Mouse (Mus musculus) ovary, postnatal 14 days (tissue): ENCODE data around the gene Wnt6.
A peak's percentile ranks its signal among the peaks of the same experiment; 100 is the strongest.
"Not testable (repeated sequence)": the region's sequence is repeated elsewhere in the genome, so short reads cannot be mapped to it uniquely, and the experiment has no call there.

ENCODE experiments used
- DNase-seq: peaks from one replicate; pipeline ENCODE4 v3.0.0; 2022; ENCODE audit warnings: low spot score

The Wnt6 gene

DNA sequence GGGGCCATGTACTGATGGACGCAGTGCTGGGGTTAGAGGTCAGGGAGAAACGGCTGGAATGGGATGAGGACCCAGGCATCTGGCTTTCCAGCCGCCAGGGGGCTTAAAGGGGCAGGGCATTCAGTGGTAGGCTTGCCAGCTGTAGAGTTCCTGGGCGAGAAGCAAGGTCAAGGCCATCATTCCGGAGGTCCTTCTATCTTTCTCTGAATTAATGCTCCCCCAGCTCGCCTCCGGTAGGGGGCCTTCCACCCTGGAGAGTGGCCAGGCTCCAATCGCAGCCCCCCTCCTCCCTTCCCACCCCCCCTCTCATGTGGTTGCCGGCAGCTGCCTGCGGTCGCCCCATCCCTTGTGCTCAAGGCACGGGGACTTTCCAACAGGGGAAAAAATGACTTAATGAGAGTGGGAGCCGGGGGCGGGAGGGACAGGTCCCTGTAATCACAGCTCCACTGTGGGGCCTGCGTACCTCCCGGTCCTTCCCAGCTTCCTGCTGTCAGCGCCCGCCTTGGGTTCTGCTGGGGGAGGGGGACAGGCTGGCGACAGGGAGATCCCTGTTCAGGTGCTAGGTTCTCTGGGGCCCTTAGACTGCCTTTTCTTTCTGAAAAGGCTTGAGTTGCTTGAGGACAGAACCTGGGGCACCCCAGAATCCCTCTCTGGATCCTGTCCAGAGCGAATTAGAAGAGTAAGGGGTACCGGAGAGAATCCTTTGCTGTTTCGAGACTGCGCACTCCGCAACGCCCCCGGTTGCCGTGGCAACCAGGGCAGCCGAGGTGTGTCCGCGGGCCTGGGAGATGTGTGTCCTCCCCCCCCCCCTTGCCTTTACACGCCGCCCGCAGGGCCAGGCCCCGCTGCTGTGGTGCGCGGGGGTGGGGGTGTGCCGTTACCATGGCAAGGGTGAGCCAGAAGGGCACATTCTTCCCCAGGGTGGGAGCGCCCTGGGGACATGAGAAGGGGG lies 34.9 kb downstream of the Wnt6 start:
- peak; percentile 13 for DNase-seq

DNA sequence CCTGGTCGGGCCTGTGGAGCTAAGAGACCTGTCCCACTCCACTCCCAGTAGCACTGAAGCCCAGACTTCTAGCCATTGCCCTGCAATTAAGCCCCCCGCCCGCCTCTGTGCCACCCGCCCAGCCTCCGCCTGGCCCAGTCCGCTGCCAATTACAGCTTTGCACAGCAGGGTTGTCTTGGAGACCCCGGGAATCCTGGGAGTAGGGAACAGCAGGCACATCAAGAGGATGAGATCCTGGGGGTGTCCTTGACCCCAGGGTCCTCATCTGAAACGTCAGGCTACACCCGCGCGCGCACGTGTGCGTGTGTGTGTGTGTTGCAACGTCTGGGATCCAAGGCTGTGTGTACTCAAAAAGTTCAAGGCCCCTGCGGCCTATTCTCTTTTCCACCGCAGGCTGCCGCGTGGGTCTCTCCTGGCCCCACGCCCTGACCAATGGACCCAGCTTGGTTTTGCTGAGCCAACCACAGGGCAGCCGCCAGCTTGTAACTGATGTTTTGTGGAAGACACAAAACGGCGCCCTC lies 35.9 kb downstream of the Wnt6 start:
- DNase-seq: no peak

DNA sequence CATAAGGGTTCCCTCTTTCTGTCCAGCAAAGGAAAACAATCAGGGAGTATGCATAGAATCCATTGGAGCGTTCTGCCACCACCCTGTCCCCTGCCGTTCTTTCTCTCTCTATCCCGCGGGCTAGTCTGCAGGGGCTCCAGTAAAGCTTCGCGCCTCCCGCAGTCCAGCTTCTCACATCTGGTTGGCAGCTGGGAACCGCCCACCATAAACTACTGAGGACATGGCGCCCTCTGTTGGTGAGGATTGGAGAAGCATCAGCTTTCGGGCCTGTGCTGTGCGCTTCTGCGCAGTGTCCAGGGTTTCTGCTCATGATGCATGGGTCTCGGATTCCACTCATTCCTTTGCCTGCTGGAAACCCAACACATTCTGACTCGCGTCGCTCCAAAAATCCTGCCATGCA lies 36.4 kb downstream of the Wnt6 start:
- DNase-seq: peak; percentile 96

DNA sequence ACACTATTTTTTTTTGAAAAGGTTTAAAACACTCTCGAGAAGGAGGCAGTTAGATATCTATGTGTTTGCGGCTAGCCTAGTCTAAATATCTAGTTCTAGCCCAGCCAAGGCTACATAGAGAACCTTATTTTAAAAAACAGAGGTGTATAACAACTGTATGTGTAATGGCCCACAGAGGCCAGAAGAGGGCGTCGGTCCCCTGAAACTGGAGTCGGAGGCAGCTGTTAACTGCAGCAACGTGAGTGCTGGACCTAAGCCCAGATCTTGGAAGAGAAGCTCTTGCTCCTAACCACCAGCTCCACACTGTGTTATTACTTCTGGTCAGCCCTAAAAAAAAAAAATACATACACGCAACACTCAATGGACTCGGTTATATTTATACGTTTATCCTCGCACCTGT lies 37.3 kb downstream of the Wnt6 start:
- no peak for DNase-seq

DNA sequence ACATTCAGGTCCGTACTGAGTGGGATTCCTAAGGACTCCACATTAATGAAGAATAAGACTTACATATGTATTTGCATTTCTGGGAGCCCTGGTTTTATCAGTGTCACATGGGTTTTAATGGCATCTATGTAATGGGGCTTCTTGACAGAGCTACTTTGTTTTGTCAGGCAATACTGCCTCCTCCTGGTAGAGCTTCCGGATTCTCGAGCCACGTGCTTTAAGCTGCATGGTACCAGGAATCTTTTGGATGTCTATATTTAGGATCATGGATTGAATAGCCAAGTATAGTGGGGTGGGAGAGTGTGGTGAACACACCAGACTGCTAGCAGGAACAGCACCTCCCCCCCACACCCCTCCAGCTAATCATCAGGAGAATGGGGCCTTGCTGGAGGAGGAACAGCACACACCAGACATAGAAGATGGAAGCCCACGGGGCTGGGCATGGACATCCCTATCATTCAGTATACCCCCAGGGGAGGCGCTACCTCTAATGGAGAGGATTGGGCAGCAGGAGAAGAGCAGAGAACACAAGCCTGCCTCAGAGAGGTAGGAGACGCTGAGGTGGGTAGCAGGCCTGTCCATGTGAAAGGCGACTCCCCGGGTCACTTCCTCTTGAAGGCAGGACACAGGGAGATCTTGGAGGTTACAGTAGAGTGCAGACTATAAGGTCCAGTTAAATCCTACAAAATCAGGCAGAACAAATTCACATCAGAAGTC lies 43.4 kb downstream of the Wnt6 start:
- DNase-seq: no peak

DNA sequence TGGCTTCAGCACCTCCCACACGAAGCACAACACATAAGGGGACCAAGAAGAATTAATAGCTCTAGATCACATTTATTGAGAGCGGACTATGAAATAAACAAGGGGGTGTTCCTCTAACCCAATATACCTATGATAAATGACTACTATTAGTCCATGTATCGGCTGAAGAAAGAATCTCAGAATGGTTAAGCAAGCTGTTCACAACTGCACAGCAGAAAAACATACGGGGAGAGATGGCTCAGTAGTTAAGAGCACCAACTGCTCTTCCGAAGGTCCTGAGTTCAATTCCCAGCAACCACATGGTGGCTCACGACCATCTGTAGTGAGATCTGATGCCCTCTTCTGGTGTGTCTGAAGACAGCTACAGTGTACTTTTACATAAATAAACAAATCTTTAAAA lies 44.3 kb downstream of the Wnt6 start:
- not testable (repeated sequence) for DNase-seq

DNA sequence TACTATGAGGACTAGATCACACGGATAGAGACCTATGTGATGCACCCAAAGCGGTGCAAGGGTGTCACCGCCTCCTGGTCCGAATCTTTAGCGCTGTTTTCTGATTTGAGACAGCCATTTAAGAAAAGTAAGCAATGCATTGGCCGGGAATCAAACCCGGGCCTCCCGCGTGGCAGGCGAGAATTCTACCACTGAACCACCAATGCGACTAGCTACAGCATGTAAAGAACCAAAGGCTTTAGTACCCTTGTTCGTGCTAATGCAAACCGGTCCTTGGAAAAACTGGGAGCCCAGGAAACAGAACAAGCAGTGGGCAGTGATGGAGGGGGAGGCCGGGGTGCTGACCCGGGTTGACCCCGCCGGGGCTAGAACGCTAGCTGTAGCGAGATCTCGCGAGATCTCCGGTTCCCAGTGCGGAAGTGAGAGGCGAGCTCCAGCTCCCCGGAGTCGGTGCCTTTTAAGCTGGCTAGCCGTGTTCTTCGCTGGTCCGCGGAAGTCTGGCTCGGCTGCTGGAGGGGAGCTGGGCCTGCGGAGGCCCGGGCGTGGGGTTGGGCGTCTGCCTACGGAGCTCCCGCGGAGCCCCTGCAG lies 45.0 kb downstream of the Wnt6 start:
- peak; percentile 79 for DNase-seq

DNA sequence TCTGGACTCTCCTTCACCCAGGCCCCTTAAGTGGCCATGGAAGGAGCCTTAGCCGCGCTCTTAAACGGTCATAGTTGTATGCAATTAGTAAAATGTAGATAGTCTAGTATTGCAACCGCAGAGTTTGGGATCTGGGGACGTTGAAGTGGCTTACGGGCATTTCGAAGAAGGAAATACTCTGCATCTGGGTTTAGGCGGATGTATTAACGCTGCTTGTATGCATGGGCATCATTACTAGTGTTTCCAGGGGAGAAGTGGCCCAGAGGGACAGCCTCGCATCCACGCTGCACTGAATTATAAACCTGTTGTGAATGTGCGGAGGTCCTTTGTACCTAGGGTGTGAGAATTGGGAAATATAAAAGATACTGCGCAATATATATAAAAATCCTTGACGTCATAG lies 45.5 kb downstream of the Wnt6 start:
- no peak for DNase-seq

DNA sequence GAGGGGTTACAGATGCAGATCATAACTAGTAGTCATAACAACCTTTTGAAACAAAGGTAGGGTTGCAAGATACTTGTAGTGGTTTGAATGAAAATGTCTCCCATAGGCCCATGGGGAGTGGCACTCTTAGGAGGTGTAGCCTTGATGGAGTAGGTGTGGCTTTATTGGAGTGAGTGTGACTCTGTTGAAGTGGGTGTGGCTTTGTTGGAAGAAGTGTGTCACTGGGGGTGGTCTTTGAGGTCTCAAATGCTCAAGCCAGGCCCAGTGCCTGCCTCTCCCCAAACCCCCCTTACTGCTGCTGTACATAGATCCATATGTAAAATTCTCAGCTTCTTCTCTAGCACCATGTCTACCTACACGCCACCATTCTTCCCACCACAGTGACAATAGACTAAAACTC lies 46.8 kb downstream of the Wnt6 start:
- DNase-seq: no peak

DNA sequence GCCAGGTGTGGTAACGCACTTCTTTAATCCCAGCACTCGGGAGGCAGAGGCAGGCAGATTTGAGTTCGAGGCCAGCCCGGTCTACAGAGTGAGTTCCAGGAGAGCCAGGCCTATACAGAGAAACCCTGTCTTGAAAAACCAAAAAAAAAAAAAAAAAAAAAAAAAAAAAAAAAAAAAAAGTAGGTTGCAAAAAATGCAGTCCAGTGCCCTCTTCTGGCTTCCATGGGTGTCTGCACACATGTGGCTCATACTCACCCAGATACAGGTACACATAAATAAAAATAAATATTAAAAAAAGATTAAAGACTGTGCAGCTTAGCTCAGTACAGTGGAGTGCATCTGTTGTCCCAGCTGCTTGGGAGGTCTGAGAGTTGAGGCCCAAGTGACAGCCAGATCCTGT lies 51.9 kb downstream of the Wnt6 start:
- DNase-seq: not testable (repeated sequence)

DNA sequence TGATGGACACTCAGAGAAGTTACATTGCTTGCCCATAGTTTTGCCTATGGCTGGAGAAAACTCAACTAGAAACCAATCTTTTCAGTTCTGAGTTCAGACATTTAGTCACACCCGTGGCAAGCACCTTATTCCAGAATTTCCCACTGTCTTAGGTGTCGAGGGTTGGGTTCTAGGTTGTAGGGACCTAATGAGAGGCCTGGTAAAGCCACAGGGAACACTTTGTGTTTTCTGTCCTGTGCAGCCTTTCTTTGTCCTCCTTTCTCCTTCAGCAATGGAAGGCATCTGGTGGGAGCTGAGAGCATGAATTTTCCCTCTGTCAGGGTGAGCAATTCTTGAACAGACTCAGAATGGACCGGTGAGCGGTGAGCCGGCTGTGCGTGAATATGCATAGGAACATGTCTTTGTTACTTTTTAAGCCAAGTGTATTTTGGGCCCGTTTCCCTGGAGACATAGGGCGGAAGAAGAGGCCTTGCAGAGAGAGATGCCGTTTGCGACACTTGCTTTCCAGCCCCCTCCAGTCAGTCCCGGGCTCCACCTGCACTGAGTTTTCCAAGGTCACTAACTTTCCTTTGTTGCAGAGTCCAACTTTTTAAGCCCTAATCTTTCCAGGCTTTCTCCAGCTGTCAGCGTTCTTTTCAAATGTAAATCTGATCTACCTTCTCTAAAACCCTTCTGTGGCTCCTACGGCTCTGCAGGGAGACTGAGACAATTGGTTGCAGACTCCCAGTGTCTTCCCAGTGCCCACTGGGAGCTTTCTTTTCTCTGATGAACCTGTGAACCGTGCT lies 53.0 kb downstream of the Wnt6 start:
- no peak for DNase-seq

DNA sequence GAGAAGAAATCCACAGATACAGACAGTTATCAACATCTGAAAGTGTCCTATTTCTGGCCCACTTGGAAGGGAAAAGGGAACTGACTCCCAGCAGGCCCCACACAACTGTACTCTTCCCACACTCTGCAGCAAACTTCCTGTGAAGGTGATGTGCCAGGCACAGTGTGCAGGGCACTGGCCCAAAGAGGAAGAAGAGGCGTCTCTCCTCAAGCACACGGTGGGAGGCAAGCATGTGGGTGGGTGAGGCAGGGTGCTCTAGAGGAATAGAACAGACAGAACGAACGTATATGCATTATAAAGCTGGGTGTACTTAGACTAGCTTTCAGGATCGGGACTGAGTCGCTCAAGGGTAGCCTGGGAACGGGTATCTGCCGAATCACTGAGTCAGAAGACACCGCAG lies 58.4 kb downstream of the Wnt6 start:
- no peak for DNase-seq

DNA sequence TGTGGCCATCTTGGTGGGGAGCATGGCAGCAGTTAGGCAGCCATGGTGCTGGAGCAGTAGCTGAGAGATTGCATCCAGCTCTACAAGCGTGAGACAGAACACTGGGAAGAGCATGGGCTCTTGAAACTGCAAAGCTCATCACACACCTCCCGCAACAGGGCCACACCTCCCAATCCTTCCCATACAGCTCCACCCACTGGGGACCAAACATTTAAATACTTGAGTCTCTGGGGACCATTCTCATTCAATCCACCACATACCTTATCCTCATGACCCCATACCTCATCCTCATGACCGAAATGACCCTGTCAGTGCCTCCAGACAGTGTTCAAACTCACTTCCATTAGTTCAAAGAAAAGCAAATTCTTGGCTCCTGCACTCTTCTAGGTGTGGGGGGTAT lies 61.6 kb downstream of the Wnt6 start:
- DNase-seq: no peak
